Mouse (Mus musculus): ENCODE data around the gene Ror2. TPM values are rescaled to one million over a fixed set of nuclear protein-coding genes. Genes with fewer than 3 reads are reported as not detected.

The Ror2 gene
- polyA plus RNA-seq, 1 experiment from 2014 or later, result 0.18 TPM

- H3K27me3 ChIP-seq (ENCODE audit: insufficient read depth, low read length), result no peaks in the 10 kb centered on the region
- H3K9me3 ChIP-seq (ENCODE audit: low read length), result no peaks in the 10 kb centered on the region
- H3K4me3 ChIP-seq (ENCODE audit: low read depth, low read length), result no peak overlapping the region
- 70% methylated on average over 7 of the region's 7 CpGs for WGBS (ENCODE audit: insufficient replicate concordance)
- no peaks in the 10 kb centered on the region for H3K36me3 ChIP-seq (replicated peaks; ENCODE audit: insufficient read depth, low read length)
- no peak overlapping the region for H3K9ac ChIP-seq (replicated peaks)
- no peak overlapping the region for H3K27ac ChIP-seq (ENCODE audit: low read depth)
- no peak for TF ChIP-seq CTCF (IDR thresholded peaks at IDR 0.05; ENCODE audit: low read depth)
- TF ChIP-seq EP300 (IDR thresholded peaks at IDR 0.05; ENCODE audit: low read depth), result no peak
- ATAC-seq (no peak), DNase-seq (no peak)
- H3K4me2 ChIP-seq (ENCODE audit: low read depth, low read length), result no peak overlapping the region
- no peaks in the 10 kb centered on the region for H3K4me1 ChIP-seq (ENCODE audit: insufficient read depth)
These were observed 86.7 kb downstream of the Ror2 start for GRCm38 (mm10) chr13:53199262-53199661.

- Histone ChIP-seq H3K36me3 (replicated peaks; ENCODE audit: insufficient read depth, low read length) (no peaks in the 10 kb centered on the region), H3K4me2 (ENCODE audit: low read depth, low read length) (no peak overlapping the region), H3K4me1 (ENCODE audit: insufficient read depth) (no peaks in the 10 kb centered on the region), H3K27ac (ENCODE audit: low read depth) (no peak overlapping the region), H3K4me3 (ENCODE audit: low read depth, low read length) (no peak overlapping the region), H3K27me3 (ENCODE audit: insufficient read depth, low read length) (no peaks in the 10 kb centered on the region), H3K9me3 (ENCODE audit: low read length) (no peaks in the 10 kb centered on the region), H3K9ac (replicated peaks) (no peak overlapping the region)
- no peak for DNase-seq
- no peak for ATAC-seq
- 74% methylated on average over 7 of the region's 7 CpGs for WGBS (ENCODE audit: insufficient replicate concordance)
- TF ChIP-seq CTCF (IDR thresholded peaks at IDR 0.05; ENCODE audit: low read depth) (no peak), EP300 (IDR thresholded peaks at IDR 0.05; ENCODE audit: low read depth) (no peak)
These were observed 89.2 kb downstream of the Ror2 start for GRCm38 (mm10) chr13:53196690-53197089.

- no peak overlapping the region for H3K27ac ChIP-seq (ENCODE audit: low read depth)
- TF ChIP-seq CTCF (IDR thresholded peaks at IDR 0.05; ENCODE audit: low read depth), result no peak
- TF ChIP-seq EP300 (IDR thresholded peaks at IDR 0.05; ENCODE audit: low read depth), result no peak
- H3K4me1 ChIP-seq (ENCODE audit: insufficient read depth), result no peaks in the 10 kb centered on the region
- ATAC-seq, result no peak
- no peaks in the 10 kb centered on the region for H3K9me3 ChIP-seq (ENCODE audit: low read length)
- DNase-seq, result no peak
- no peak overlapping the region for H3K4me2 ChIP-seq (ENCODE audit: low read depth, low read length)
- no peaks in the 10 kb centered on the region for H3K27me3 ChIP-seq (ENCODE audit: insufficient read depth, low read length)
- 74% methylated on average over 6 of the region's 6 CpGs for WGBS (ENCODE audit: insufficient replicate concordance)
- H3K9ac ChIP-seq (replicated peaks), result no peak overlapping the region
- no peak overlapping the region for H3K4me3 ChIP-seq (ENCODE audit: low read depth, low read length)
- H3K36me3 ChIP-seq (replicated peaks; ENCODE audit: insufficient read depth, low read length), result no peaks in the 10 kb centered on the region
These were observed 89.8 kb downstream of the Ror2 start for GRCm38 (mm10) chr13:53195951-53196677.

GRCm38 (mm10) chr13:53194306-53194705, 91.6 kb downstream of the Ror2 start:
- Histone ChIP-seq H3K4me1 (ENCODE audit: insufficient read depth) (no peaks in the 10 kb centered on the region), H3K36me3 (replicated peaks; ENCODE audit: insufficient read depth, low read length) (no peaks in the 10 kb centered on the region), H3K27ac (ENCODE audit: low read depth) (no peak overlapping the region), H3K27me3 (ENCODE audit: insufficient read depth, low read length) (no peaks in the 10 kb centered on the region), H3K9ac (replicated peaks) (no peak overlapping the region), H3K9me3 (ENCODE audit: low read length) (no peaks in the 10 kb centered on the region), H3K4me3 (ENCODE audit: low read depth, low read length) (no peak overlapping the region), H3K4me2 (ENCODE audit: low read depth, low read length) (no peak overlapping the region)
- DNase-seq (no peak), ATAC-seq (no peak)
- TF ChIP-seq CTCF (IDR thresholded peaks at IDR 0.05; ENCODE audit: low read depth) (no peak), EP300 (IDR thresholded peaks at IDR 0.05; ENCODE audit: low read depth) (no peak)
- WGBS (ENCODE audit: insufficient replicate concordance), result 82% methylated on average over 15 of the region's 15 CpGs

- 64% methylated on average over 6 of the region's 6 CpGs for WGBS (ENCODE audit: insufficient replicate concordance)
- H3K27me3 ChIP-seq (ENCODE audit: insufficient read depth, low read length), result no peaks in the 10 kb centered on the region
- no peak overlapping the region for H3K4me2 ChIP-seq (ENCODE audit: low read depth, low read length)
- no peak for DNase-seq
- H3K36me3 ChIP-seq (replicated peaks; ENCODE audit: insufficient read depth, low read length), result no peaks in the 10 kb centered on the region
- no peak for TF ChIP-seq EP300 (IDR thresholded peaks at IDR 0.05; ENCODE audit: low read depth)
- TF ChIP-seq CTCF (IDR thresholded peaks at IDR 0.05; ENCODE audit: low read depth), result no peak
- no peak overlapping the region for H3K4me3 ChIP-seq (ENCODE audit: low read depth, low read length)
- no peak overlapping the region for H3K27ac ChIP-seq (ENCODE audit: low read depth)
- H3K9me3 ChIP-seq (ENCODE audit: low read length), result no peaks in the 10 kb centered on the region
- H3K4me1 ChIP-seq (ENCODE audit: insufficient read depth), result no peaks in the 10 kb centered on the region
- no peak for ATAC-seq
- H3K9ac ChIP-seq (replicated peaks), result no peak overlapping the region
These were observed 92.2 kb downstream of the Ror2 start for GRCm38 (mm10) chr13:53193713-53194112.

GRCm38 (mm10) chr13:53192286-53192685, 93.6 kb downstream of the Ror2 start:
- DNase-seq (no peak), ATAC-seq (no peak)
- H3K36me3 ChIP-seq (replicated peaks; ENCODE audit: insufficient read depth, low read length), result no peaks in the 10 kb centered on the region
- H3K4me2 ChIP-seq (ENCODE audit: low read depth, low read length), result no peak overlapping the region
- H3K27me3 ChIP-seq (ENCODE audit: insufficient read depth, low read length), result no peaks in the 10 kb centered on the region
- 78% methylated on average over 6 of the region's 6 CpGs for WGBS (ENCODE audit: insufficient replicate concordance)
- TF ChIP-seq CTCF (IDR thresholded peaks at IDR 0.05; ENCODE audit: low read depth) (no peak), EP300 (IDR thresholded peaks at IDR 0.05; ENCODE audit: low read depth) (no peak)
- H3K9ac ChIP-seq (replicated peaks), result no peak overlapping the region
- no peaks in the 10 kb centered on the region for H3K9me3 ChIP-seq (ENCODE audit: low read length)
- H3K4me3 ChIP-seq (ENCODE audit: low read depth, low read length), result no peak overlapping the region
- H3K27ac ChIP-seq (ENCODE audit: low read depth), result no peak overlapping the region
- H3K4me1 ChIP-seq (ENCODE audit: insufficient read depth), result no peaks in the 10 kb centered on the region

Data from liver, postnatal 0 days (tissue).